Mouse (Mus musculus): ENCODE measurements at regions not wholly inside any gene's neighbourhood (a gene's known extent, or its start where the extent isn't known, plus 50 kb on each side); places are given as distances from the start of the nearest gene placed in this dataset.
"Not testable (repeated sequence)": the region's sequence is repeated elsewhere in the genome, so short reads cannot be mapped to it uniquely, and the experiment has no call there.

GRCm38 (mm10) chr7:129763754-129764153 is 172.1 kb downstream of the Wdr11 start:
- Histone ChIP-seq H3K4me1 (ENCODE audit: control insufficient read depth, insufficient read depth, low read length) (peaks cover 24% of the 10 kb centered on the region), H3K9me3 (ENCODE audit: control insufficient read depth, low read depth, low read length) (no peaks in the 10 kb centered on the region), H3K4me3 (ENCODE audit: low read depth, low read length) (no peak overlapping the region), H3K9ac (replicated peaks; ENCODE audit: low read depth, low read length) (no peak overlapping the region), H3K27ac (ENCODE audit: low read length) (peak overlapping the region; percentile 78), H3K27me3 (ENCODE audit: control insufficient read depth, insufficient read depth, low read length) (no peaks in the 10 kb centered on the region), H3K36me3 (ENCODE audit: control insufficient read depth, insufficient read depth, low read length) (no peaks in the 10 kb centered on the region), H3K4me2 (replicated peaks; ENCODE audit: low read depth, low read length) (no peak overlapping the region)
- ATAC-seq (ENCODE audit: insufficient number of reproducible peaks, insufficient read depth, low FRiP score, low read depth), result peak; percentile 23; the same call in 1 of the 2 replicates
- WGBS, result 13% methylated on average over 5 of the region's 5 CpGs

- no peaks in the 10 kb centered on the region for H3K36me3 ChIP-seq (ENCODE audit: control insufficient read depth, insufficient read depth, low read length)
- H3K9me3 ChIP-seq (ENCODE audit: control insufficient read depth, low read depth, low read length), result no peaks in the 10 kb centered on the region
- ATAC-seq (ENCODE audit: insufficient number of reproducible peaks, insufficient read depth, low FRiP score, low read depth), result no peak
- H3K4me1 ChIP-seq (ENCODE audit: control insufficient read depth, insufficient read depth, low read length), result peaks cover 24% of the 10 kb centered on the region
- H3K27ac ChIP-seq (ENCODE audit: low read length), result peak overlapping the region; percentile 78
- WGBS, result 84% methylated on average over 5 of the region's 5 CpGs
- H3K9ac ChIP-seq (replicated peaks; ENCODE audit: low read depth, low read length), result no peak overlapping the region
- H3K4me3 ChIP-seq (ENCODE audit: low read depth, low read length), result no peak overlapping the region
- no peaks in the 10 kb centered on the region for H3K27me3 ChIP-seq (ENCODE audit: control insufficient read depth, insufficient read depth, low read length)
- no peak overlapping the region for H3K4me2 ChIP-seq (replicated peaks; ENCODE audit: low read depth, low read length)
These were observed 172.8 kb downstream of the Wdr11 start for GRCm38 (mm10) chr7:129764456-129764970.

- WGBS, result 86% methylated on average over 7 of the region's 7 CpGs
- Histone ChIP-seq H3K9me3 (ENCODE audit: control insufficient read depth, low read depth, low read length) (no peaks in the 10 kb centered on the region), H3K4me1 (ENCODE audit: control insufficient read depth, insufficient read depth, low read length) (peaks cover 24% of the 10 kb centered on the region), H3K36me3 (ENCODE audit: control insufficient read depth, insufficient read depth, low read length) (no peaks in the 10 kb centered on the region), H3K27ac (ENCODE audit: low read length) (no peak overlapping the region), H3K4me2 (replicated peaks; ENCODE audit: low read depth, low read length) (no peak overlapping the region), H3K9ac (replicated peaks; ENCODE audit: low read depth, low read length) (no peak overlapping the region), H3K27me3 (ENCODE audit: control insufficient read depth, insufficient read depth, low read length) (no peaks in the 10 kb centered on the region), H3K4me3 (ENCODE audit: low read depth, low read length) (no peak overlapping the region)
- ATAC-seq (ENCODE audit: insufficient number of reproducible peaks, insufficient read depth, low FRiP score, low read depth), result no peak
These were observed 174.0 kb downstream of the Wdr11 start for GRCm38 (mm10) chr7:129765681-129766080.

GRCm38 (mm10) chr7:129766087-129766834 is 174.6 kb downstream of the Wdr11 start:
- Histone ChIP-seq H3K36me3 (ENCODE audit: control insufficient read depth, insufficient read depth, low read length) (no peaks in the 10 kb centered on the region), H3K4me3 (ENCODE audit: low read depth, low read length) (no peak overlapping the region), H3K27me3 (ENCODE audit: control insufficient read depth, insufficient read depth, low read length) (no peaks in the 10 kb centered on the region), H3K9ac (replicated peaks; ENCODE audit: low read depth, low read length) (no peak overlapping the region), H3K27ac (ENCODE audit: low read length) (0 out of 2 replicates have a peak overlapping the region, but pooled peaks have one; percentile 41), H3K4me1 (ENCODE audit: control insufficient read depth, insufficient read depth, low read length) (peaks cover 24% of the 10 kb centered on the region), H3K9me3 (ENCODE audit: control insufficient read depth, low read depth, low read length) (no peaks in the 10 kb centered on the region), H3K4me2 (replicated peaks; ENCODE audit: low read depth, low read length) (no peak overlapping the region)
- no peak for ATAC-seq (ENCODE audit: insufficient number of reproducible peaks, insufficient read depth, low FRiP score, low read depth)
- 71% methylated on average over 6 of the region's 6 CpGs for WGBS

GRCm38 (mm10) chr7:129769673-129770072 is 178.0 kb downstream of the Wdr11 start:
- not testable (repeated sequence) for H3K4me3 ChIP-seq (ENCODE audit: low read depth, low read length); H3K36me3 ChIP-seq (ENCODE audit: control insufficient read depth, insufficient read depth, low read length); H3K27me3 ChIP-seq (ENCODE audit: control insufficient read depth, insufficient read depth, low read length); H3K9ac ChIP-seq (replicated peaks; ENCODE audit: low read depth, low read length); H3K4me2 ChIP-seq (replicated peaks; ENCODE audit: low read depth, low read length); ATAC-seq (ENCODE audit: insufficient number of reproducible peaks, insufficient read depth, low FRiP score, low read depth); H3K27ac ChIP-seq (ENCODE audit: low read length); H3K9me3 ChIP-seq (ENCODE audit: control insufficient read depth, low read depth, low read length)
- 39% methylated on average over 1 of the region's 1 CpGs for WGBS
- peaks cover 15% of the 10 kb centered on the region; the same call in 1 of the 2 replicates for H3K4me1 ChIP-seq (ENCODE audit: control insufficient read depth, insufficient read depth, low read length)

GRCm38 (mm10) chr7:129771876-129772275 is 180.2 kb downstream of the Wdr11 start:
- WGBS, result 94% methylated on average over 2 of the region's 2 CpGs
- Histone ChIP-seq H3K9ac (replicated peaks; ENCODE audit: low read depth, low read length) (no peak overlapping the region), H3K4me2 (replicated peaks; ENCODE audit: low read depth, low read length) (no peak overlapping the region), H3K36me3 (ENCODE audit: control insufficient read depth, insufficient read depth, low read length) (no peaks in the 10 kb centered on the region), H3K9me3 (ENCODE audit: control insufficient read depth, low read depth, low read length) (no peaks in the 10 kb centered on the region), H3K4me1 (ENCODE audit: control insufficient read depth, insufficient read depth, low read length) (peaks cover 12% of the 10 kb centered on the region; the same call in 1 of the 2 replicates), H3K27ac (ENCODE audit: low read length) (no peak overlapping the region), H3K27me3 (ENCODE audit: control insufficient read depth, insufficient read depth, low read length) (no peaks in the 10 kb centered on the region), H3K4me3 (ENCODE audit: low read depth, low read length) (no peak overlapping the region)
- ATAC-seq (ENCODE audit: insufficient number of reproducible peaks, insufficient read depth, low FRiP score, low read depth), result no peak

- H3K27me3 ChIP-seq (ENCODE audit: control insufficient read depth, insufficient read depth, low read length), result no peaks in the 10 kb centered on the region
- ATAC-seq (ENCODE audit: insufficient number of reproducible peaks, insufficient read depth, low FRiP score, low read depth), result no peak
These were observed 181.1 kb downstream of the Wdr11 start for GRCm38 (mm10) chr7:129772540-129773331.

GRCm38 (mm10) chr7:129774261-129774861 is 182.7 kb downstream of the Wdr11 start:
- Histone ChIP-seq H3K27me3 (ENCODE audit: control insufficient read depth, insufficient read depth, low read length) (no peaks in the 10 kb centered on the region), H3K9me3 (ENCODE audit: control insufficient read depth, low read depth, low read length) (no peaks in the 10 kb centered on the region), H3K4me2 (replicated peaks; ENCODE audit: low read depth, low read length) (no peak overlapping the region), H3K4me1 (ENCODE audit: control insufficient read depth, insufficient read depth, low read length) (peaks cover 12% of the 10 kb centered on the region; the same call in 1 of the 2 replicates), H3K4me3 (ENCODE audit: low read depth, low read length) (no peak overlapping the region), H3K27ac (ENCODE audit: low read length) (peak overlapping the region; percentile 52; the same call in 1 of the 2 replicates), H3K9ac (replicated peaks; ENCODE audit: low read depth, low read length) (no peak overlapping the region), H3K36me3 (ENCODE audit: control insufficient read depth, insufficient read depth, low read length) (no peaks in the 10 kb centered on the region)
- peak; percentile 25; the same call in 1 of the 2 replicates for ATAC-seq (ENCODE audit: insufficient number of reproducible peaks, insufficient read depth, low FRiP score, low read depth)
- WGBS, result 7% methylated on average over 17 of the region's 17 CpGs

More at GRCm38 (mm10) chr7:129772540-129773331, 181.1 kb downstream of the Wdr11 start:
- H3K9ac ChIP-seq (replicated peaks; ENCODE audit: low read depth, low read length), result no peak overlapping the region
- peaks cover 12% of the 10 kb centered on the region; the same call in 1 of the 2 replicates for H3K4me1 ChIP-seq (ENCODE audit: control insufficient read depth, insufficient read depth, low read length)
- H3K9me3 ChIP-seq (ENCODE audit: control insufficient read depth, low read depth, low read length), result no peaks in the 10 kb centered on the region
- WGBS, result 70% methylated on average over 11 of the region's 11 CpGs
- no peak overlapping the region; the same call in 1 of the 2 replicates for H3K27ac ChIP-seq (ENCODE audit: low read length)
- no peaks in the 10 kb centered on the region for H3K36me3 ChIP-seq (ENCODE audit: control insufficient read depth, insufficient read depth, low read length)
- H3K4me3 ChIP-seq (ENCODE audit: low read depth, low read length), result no peak overlapping the region
- H3K4me2 ChIP-seq (replicated peaks; ENCODE audit: low read depth, low read length), result no peak overlapping the region

Measured in stomach, embryonic 14.5 days (tissue).